Mouse (Mus musculus) activated CD4-positive, CD25-positive, alpha-beta regulatory T cell, adult 4 months (primary cell): ENCODE measurements around the gene Tbx5. TPM values are rescaled to one million over a fixed set of nuclear protein-coding genes. Genes with fewer than 3 reads are reported as not detected.

Experiments used
- polyA plus RNA-seq, 2 experiments: library from polyadenylated mRNA; unstranded; fragments of 100-300 nt; shearing (Covaris generic); gene quantifications; one replicate each; pipeline ENCODE4 v1.2.1; 2017

The Tbx5 gene
- polyA plus RNA-seq, 2 experiments from 2014 or later: not detected

Other genes starting within 250 kb of the Tbx5 start
- not detected for gene Tbx3, start 162.0 kb upstream of the Tbx5 start, polyA plus RNA-seq